Mouse (Mus musculus): ENCODE measurements around the gene Rprd1b. TPM values are rescaled to one million over a fixed set of nuclear protein-coding genes. Genes with fewer than 3 reads are reported as not detected.

Gene Rprd1b
- polyA plus RNA-seq, 1 experiment = 13.2 TPM

GRCm38 (mm10) chr2:158116653-158117052, 88.4 kb downstream of the Rprd1b start:
- Histone ChIP-seq H3K4me1 (ENCODE audit: control insufficient read depth, insufficient read depth, insufficient read length, low read length) (peaks cover 15% of the 10 kb centered on the region), H3K4me3 (ENCODE audit: low read depth, low read length) (no peak overlapping the region), H3K27ac (ENCODE audit: insufficient read depth, low read depth, low read length) (no peak overlapping the region), H3K36me3 (ENCODE audit: control insufficient read depth, insufficient read depth, low read length) (peaks cover 44% of the 10 kb centered on the region), H3K27me3 (ENCODE audit: control insufficient read depth, insufficient read depth, low read length) (no peaks in the 10 kb centered on the region)
- 53% methylated on average over 6 of the region's 6 CpGs for WGBS
- TF ChIP-seq POLR2A (IDR thresholded peaks at IDR 0.05; ENCODE audit: low read depth, low read length) (no peak), CTCF (IDR thresholded peaks at IDR 0.05; ENCODE audit: extremely low read depth, insufficient read length, insufficient replicate concordance, low read depth, low read length) (no peak)

GRCm38 (mm10) chr2:158119145-158119544, 90.8 kb downstream of the Rprd1b start:
- H3K4me1 ChIP-seq (ENCODE audit: control insufficient read depth, insufficient read depth, insufficient read length, low read length) = peaks cover 16% of the 10 kb centered on the region
- H3K4me3 ChIP-seq (ENCODE audit: low read depth, low read length) = no peak overlapping the region
- H3K36me3 ChIP-seq (ENCODE audit: control insufficient read depth, insufficient read depth, low read length) = peaks cover 60% of the 10 kb centered on the region
- no peak overlapping the region for H3K27ac ChIP-seq (ENCODE audit: insufficient read depth, low read depth, low read length)
- TF ChIP-seq CTCF (IDR thresholded peaks at IDR 0.05; ENCODE audit: extremely low read depth, insufficient read length, insufficient replicate concordance, low read depth, low read length) (no peak), POLR2A (IDR thresholded peaks at IDR 0.05; ENCODE audit: low read depth, low read length) (no peak)
- H3K27me3 ChIP-seq (ENCODE audit: control insufficient read depth, insufficient read depth, low read length) = no peaks in the 10 kb centered on the region
- WGBS = 87% methylated on average over 4 of the region's 4 CpGs

GRCm38 (mm10) chr2:158120211-158120610, 91.9 kb downstream of the Rprd1b start:
- Histone ChIP-seq H3K4me1 (ENCODE audit: control insufficient read depth, insufficient read depth, insufficient read length, low read length) (peaks cover 15% of the 10 kb centered on the region), H3K4me3 (ENCODE audit: low read depth, low read length) (no peak overlapping the region), H3K27me3 (ENCODE audit: control insufficient read depth, insufficient read depth, low read length) (no peaks in the 10 kb centered on the region), H3K36me3 (ENCODE audit: control insufficient read depth, insufficient read depth, low read length) (peaks cover 68% of the 10 kb centered on the region), H3K27ac (ENCODE audit: insufficient read depth, low read depth, low read length) (no peak overlapping the region)
- WGBS = 71% methylated on average over 8 of the region's 8 CpGs
- TF ChIP-seq POLR2A (IDR thresholded peaks at IDR 0.05; ENCODE audit: low read depth, low read length) = no peak
- TF ChIP-seq CTCF (IDR thresholded peaks at IDR 0.05; ENCODE audit: extremely low read depth, insufficient read length, insufficient replicate concordance, low read depth, low read length) = no peak

- no peak overlapping the region for H3K27ac ChIP-seq (ENCODE audit: insufficient read depth, low read depth, low read length)
- WGBS = 89% methylated on average over 3 of the region's 3 CpGs
- TF ChIP-seq CTCF (IDR thresholded peaks at IDR 0.05; ENCODE audit: extremely low read depth, insufficient read length, insufficient replicate concordance, low read depth, low read length) = no peak
- TF ChIP-seq POLR2A (IDR thresholded peaks at IDR 0.05; ENCODE audit: low read depth, low read length) = no peak
- peaks cover 15% of the 10 kb centered on the region for H3K4me1 ChIP-seq (ENCODE audit: control insufficient read depth, insufficient read depth, insufficient read length, low read length)
- H3K4me3 ChIP-seq (ENCODE audit: low read depth, low read length) = no peak overlapping the region
- H3K36me3 ChIP-seq (ENCODE audit: control insufficient read depth, insufficient read depth, low read length) = peaks cover 75% of the 10 kb centered on the region
- no peaks in the 10 kb centered on the region for H3K27me3 ChIP-seq (ENCODE audit: control insufficient read depth, insufficient read depth, low read length)
These were observed 92.6 kb downstream of the Rprd1b start for GRCm38 (mm10) chr2:158120868-158121267.

- WGBS = 54% methylated on average over 12 of the region's 12 CpGs
- H3K27ac ChIP-seq (ENCODE audit: insufficient read depth, low read depth, low read length) = 0 out of 2 replicates have a peak overlapping the region, but pooled peaks have one; percentile 2
These were observed 93.5 kb downstream of the Rprd1b start for GRCm38 (mm10) chr2:158121645-158122326.

GRCm38 (mm10) chr2:158122814-158123213, 94.5 kb downstream of the Rprd1b start:
- no peak overlapping the region for H3K27ac ChIP-seq (ENCODE audit: insufficient read depth, low read depth, low read length)
- no peaks in the 10 kb centered on the region for H3K27me3 ChIP-seq (ENCODE audit: control insufficient read depth, insufficient read depth, low read length)
- peaks cover 78% of the 10 kb centered on the region for H3K36me3 ChIP-seq (ENCODE audit: control insufficient read depth, insufficient read depth, low read length)
- 66% methylated on average over 6 of the region's 6 CpGs for WGBS
- peaks cover 15% of the 10 kb centered on the region for H3K4me1 ChIP-seq (ENCODE audit: control insufficient read depth, insufficient read depth, insufficient read length, low read length)
- no peak for TF ChIP-seq CTCF (IDR thresholded peaks at IDR 0.05; ENCODE audit: extremely low read depth, insufficient read length, insufficient replicate concordance, low read depth, low read length)
- TF ChIP-seq POLR2A (IDR thresholded peaks at IDR 0.05; ENCODE audit: low read depth, low read length) = no peak
- no peak overlapping the region for H3K4me3 ChIP-seq (ENCODE audit: low read depth, low read length)

More at GRCm38 (mm10) chr2:158121645-158122326, 93.5 kb downstream of the Rprd1b start:
- no peak overlapping the region for H3K4me3 ChIP-seq (ENCODE audit: low read depth, low read length)
- peaks cover 78% of the 10 kb centered on the region for H3K36me3 ChIP-seq (ENCODE audit: control insufficient read depth, insufficient read depth, low read length)
- H3K4me1 ChIP-seq (ENCODE audit: control insufficient read depth, insufficient read depth, insufficient read length, low read length) = peaks cover 15% of the 10 kb centered on the region
- TF ChIP-seq POLR2A (IDR thresholded peaks at IDR 0.05; ENCODE audit: low read depth, low read length) (no peak), CTCF (IDR thresholded peaks at IDR 0.05; ENCODE audit: extremely low read depth, insufficient read length, insufficient replicate concordance, low read depth, low read length) (no peak)
- no peaks in the 10 kb centered on the region for H3K27me3 ChIP-seq (ENCODE audit: control insufficient read depth, insufficient read depth, low read length)

- TF ChIP-seq POLR2A (IDR thresholded peaks at IDR 0.05; ENCODE audit: low read depth, low read length) (no peak), CTCF (IDR thresholded peaks at IDR 0.05; ENCODE audit: extremely low read depth, insufficient read length, insufficient replicate concordance, low read depth, low read length) (no peak)
- Histone ChIP-seq H3K27me3 (ENCODE audit: control insufficient read depth, insufficient read depth, low read length) (no peaks in the 10 kb centered on the region), H3K27ac (ENCODE audit: insufficient read depth, low read depth, low read length) (no peak overlapping the region), H3K4me3 (ENCODE audit: low read depth, low read length) (no peak overlapping the region), H3K36me3 (ENCODE audit: control insufficient read depth, insufficient read depth, low read length) (peaks cover 76% of the 10 kb centered on the region), H3K4me1 (ENCODE audit: control insufficient read depth, insufficient read depth, insufficient read length, low read length) (peaks cover 24% of the 10 kb centered on the region)
- 90% methylated on average over 6 of the region's 6 CpGs for whole genome bisulfite sequencing
These were observed 98.9 kb downstream of the Rprd1b start for GRCm38 (mm10) chr2:158127245-158127644.

All from small intestine, adult 2 months (tissue).